Mouse (Mus musculus) thymus, postnatal 25 days (tissue): ENCODE measurements around the gene Ttll13.

Experiments
- DNase-seq: peaks from one replicate; pipeline ENCODE4 v3.0.0; 2022

Ttll13 gene

DNA sequence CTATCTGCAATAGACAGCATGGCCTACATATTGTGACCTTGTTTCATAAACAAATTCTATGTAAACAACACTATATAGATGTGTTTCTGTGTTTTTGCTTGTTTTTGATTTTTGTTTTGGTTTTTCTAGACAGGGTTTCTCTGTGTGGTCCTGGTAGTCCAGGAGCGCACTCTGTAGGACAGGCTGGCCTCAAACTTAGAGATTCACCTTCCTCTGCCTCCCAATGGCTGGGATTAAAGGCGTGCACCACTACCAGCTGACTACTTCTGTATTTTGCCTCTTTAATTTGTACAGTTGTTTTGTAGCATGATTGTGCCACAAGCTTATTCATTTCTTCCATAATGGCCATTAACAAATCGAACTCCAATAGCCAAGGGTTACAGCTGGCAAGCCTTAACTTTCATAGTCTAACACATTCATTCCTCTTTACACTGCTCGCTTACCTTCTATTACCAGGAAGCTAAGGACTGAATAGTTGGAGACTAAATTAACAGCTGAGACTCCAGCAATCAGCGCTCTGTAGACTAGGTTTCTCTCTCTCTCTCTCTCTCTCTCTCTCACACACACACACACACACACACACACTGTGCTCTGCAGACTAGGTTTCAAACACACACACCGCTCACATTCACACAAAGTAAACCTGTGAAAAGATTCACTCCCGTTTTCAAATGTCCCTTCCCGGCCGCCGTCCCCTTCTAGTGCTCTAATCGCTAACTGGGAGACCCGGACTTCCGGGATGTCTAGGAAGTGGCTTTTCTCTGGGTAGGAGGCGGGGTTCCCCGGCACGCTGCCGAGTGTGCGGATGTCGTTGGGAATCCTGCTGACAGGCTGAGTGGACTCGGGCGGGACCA is 22.9 kb downstream of the Ttll13 start, which contains the start of gene Vps33b:
TSS of gene Vps33b (plus strand) at position 753 of the 854 bp plus-strand sequence.
- DNase-seq: peak; percentile 96

DNA sequence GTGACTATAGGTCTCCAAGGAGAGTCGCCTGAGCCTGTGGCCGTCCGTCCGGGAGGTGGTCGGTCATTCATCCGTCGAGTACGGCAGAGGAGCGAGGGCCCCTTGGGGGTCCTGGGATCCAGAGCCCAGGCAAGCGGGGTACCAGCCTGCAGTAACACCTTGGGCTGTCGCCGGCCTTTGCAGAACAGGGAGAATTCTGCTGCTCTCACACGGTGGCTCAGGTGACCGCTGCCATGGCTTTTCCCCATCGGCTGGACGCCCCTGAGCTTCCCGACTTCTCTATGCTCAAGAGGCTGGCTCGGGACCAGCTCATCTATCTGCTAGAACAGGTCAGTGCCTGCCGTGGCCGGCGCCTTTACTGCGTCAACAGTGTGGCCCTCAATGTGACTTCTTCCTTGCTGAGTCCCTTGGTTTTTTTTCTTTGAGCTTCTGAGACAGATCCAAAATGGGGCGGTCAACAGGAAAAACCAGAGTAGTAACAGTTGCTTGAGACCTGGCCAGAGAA is 23.6 kb downstream of the Ttll13 start:
- no peak for DNase-seq

- no peak for DNase-seq
These were observed 27.3 kb downstream of the Ttll13 start for GRCm38 (mm10) chr7:80273456-80273855.

GRCm38 (mm10) chr7:80276374-80276773 is 30.2 kb downstream of the Ttll13 start:
- DNase-seq: no peak

DNA sequence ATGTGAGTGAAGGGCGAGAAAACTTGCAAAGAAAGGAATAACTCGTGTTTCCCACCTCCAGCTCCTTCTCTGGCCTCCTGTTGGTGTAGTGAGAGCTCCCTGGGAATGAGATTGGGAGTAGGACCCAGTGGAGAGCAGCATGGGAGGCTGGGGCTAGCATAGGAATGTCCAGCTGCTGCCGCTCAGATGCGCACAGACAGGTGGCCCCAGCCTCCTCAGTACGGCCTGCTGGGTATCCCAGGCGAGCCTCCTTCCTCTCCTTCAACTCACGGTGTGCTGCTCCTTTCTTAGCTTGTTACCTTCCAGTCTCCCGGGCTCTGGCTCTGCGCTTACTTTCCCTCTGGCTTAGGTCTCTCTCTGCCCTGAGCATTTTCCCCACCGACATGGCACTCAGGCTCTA is 33.9 kb downstream of the Ttll13 start:
- no peak for DNase-seq

GRCm38 (mm10) chr7:80280998-80281397 is 34.8 kb downstream of the Ttll13 start:
- DNase-seq: no peak

DNA sequence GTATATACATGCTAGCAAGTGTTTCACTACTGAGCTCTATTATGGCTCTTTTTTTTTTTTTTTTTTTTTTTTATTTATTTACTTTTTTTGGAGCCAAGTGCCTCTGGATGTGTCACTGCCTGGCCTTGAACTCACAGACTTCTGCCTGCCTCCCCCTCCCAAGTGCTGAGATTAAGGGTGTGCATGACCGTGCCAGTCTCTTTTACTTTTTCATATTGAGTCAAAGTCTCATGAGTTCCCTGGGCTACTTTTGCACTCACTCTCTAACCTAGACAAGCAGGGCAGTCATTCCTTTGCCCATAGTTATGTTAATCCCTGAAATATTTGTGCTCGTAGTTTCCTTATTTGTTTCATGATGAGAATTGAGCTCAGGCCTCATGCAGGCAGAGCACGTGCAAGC is 35.5 kb downstream of the Ttll13 start:
- DNase-seq: no peak

DNA sequence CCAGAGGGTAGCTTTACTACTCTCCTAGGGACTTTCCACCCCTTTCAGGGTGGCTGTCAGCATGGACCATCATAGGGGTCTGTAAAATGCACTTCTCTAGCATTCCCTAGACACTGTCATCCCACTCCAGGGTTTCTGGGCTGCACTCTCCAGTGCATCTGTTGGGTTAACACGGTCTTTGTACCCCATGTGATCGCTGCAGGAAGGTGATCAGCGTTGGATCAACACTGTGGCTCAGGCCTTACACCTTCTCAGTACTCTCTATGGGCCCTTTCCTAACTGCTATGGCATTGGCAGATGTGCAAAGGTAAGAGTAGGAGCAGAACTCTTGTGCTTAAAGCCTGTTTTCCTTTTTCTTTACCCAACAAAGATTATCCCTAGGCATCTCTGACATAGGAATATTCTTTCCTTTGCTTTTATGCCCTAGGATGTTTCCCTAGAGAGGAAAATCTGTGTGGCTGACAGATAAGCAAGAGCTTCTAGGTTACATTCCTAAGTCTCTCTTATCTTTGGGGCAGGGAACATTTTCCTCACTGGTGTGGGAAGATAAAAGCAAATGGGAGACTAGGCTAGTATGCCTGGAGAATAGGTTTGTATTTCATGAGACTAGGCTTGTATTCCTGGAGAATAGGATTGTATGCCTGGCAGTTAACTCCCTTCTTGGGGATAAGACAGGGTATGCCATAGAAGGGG is 37.2 kb downstream of the Ttll13 start:
- no peak for DNase-seq

- DNase-seq: no peak
These were observed 38.2 kb downstream of the Ttll13 start for GRCm38 (mm10) chr7:80284391-80284790.

DNA sequence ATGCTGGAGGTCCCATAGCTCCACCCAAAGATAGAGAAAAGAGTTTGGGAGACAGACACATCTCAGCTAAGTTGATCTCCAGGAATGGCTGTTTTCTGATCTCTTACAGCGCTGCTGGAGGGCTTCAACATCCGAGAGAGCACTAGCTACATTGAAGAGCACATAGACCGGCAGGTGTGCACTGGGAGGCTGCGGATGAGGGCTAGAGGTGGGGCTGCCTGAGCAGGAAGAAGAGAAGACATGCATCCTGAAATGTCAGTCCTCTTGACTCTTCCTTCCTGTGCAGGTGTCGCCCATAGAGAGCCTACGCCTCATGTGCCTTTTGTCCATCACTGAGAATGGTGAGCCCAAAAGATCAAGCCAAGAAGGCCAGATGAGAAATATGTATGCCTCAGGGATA is 39.5 kb downstream of the Ttll13 start:
- DNase-seq: peak; percentile 63

DNA sequence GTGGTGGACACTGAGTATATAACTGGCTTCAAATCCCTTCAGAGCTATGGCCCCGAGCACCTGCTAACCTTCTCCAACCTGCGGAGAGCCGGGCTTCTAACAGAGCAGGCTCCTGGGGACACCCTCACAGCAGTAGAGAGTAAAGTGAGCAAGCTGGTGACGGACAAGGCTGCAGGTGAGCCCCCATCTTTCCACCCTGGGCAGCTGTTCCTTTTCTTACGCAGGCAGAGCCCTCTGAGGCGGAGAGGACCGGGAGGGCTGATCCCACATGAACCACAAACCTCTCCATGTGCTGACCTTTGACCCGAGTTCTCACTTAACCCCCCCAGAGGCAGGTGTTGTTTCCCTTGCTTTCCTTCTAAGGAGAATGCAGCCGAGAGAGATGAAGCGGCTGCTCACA is 41.6 kb downstream of the Ttll13 start:
- DNase-seq: peak; percentile 27

- peak; percentile 99 for DNase-seq
These were observed 48.0 kb downstream of the Ttll13 start, which contains the start of gene Prc1 for GRCm38 (mm10) chr7:80294062-80294763. TSS of gene Prc1 (plus strand) at chr7:80294450.

DNA sequence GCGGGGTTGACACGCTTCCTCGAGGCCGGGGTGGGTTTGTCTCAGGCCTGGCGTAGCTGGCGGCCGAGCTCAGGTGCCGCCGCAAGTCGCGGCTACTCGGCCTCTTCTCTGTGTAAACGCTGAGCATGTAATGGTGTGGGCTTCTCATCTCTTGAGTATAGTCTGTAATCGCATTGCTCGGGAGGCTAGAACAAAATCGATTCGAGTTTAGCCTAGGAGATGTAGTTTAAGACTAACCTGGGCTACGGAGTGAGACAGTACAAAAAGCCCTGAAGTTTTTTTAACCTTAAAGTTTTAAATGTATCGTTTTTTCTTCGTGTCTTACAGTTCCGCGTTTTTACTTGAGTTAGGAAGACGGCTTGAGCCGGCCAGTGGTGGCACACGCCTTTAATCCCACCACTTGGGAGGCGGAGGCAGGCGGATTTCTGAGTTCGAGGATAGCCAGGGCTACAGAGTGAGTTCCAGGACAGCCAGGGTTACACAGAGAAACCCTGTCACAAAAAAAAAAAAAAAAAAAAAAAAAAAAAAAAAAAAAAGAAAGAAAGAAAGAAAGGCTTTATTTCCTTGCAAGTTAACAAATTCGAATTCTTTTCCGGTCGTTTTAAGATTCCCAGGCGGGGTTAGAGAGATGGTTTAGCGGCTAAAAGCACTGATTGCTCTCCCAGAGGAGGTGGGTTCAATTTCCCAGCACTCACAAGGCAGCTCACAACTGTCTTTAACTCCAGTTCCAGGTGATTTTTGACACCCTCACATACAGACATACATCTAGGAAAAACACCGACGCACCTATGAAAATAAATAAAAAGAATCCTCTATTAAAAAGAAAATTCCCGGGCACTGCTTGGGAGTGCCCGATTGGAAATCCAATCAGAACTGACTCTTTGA is 48.8 kb downstream of the Ttll13 start:
- peak; percentile 18 for DNase-seq

- no peak for DNase-seq
These were observed 50.3 kb downstream of the Ttll13 start for GRCm38 (mm10) chr7:80296462-80296861.

DNA sequence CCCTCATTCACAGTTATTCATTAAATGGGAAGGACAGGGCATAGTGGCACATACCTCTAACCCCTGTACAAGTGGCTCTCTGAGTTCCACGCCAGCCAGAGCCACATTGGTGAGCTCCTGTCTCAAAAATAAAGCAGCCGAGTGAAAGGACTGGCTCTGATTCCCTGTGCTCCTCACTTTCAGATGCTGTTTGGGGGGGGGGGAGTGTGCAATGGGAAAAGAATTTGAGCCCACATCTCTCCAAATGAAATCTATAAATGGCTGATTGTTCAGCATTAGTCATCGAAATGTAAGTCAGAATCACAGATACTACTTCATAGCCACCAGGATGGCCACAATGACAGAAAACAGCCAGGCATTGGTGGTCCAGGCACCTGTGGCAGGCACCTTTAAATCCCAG is 50.9 kb downstream of the Ttll13 start:
- no peak for DNase-seq

DNA sequence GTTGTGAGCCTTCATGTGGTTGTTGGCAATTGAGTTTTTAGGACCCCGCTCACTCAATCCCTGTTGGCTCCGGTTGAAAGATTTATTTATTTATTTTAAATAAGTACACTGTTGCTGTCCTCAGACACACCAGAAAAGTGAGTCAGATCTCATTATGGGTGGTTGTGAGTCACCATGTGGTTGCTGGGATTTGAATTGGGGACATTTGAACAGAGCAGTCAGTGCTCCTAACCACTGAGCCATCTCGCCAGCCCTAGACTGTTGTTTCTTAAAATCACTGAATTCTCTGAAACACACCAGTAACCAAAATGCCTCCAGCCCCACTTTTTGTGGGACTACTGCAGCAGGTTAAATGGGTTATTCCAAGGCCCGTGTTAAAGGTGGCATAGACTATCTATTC is 52.6 kb downstream of the Ttll13 start:
- no peak for DNase-seq

- DNase-seq: no peak
These were observed 53.4 kb downstream of the Ttll13 start for GRCm38 (mm10) chr7:80299568-80299967.

GRCm38 (mm10) chr7:80301522-80301921 is 55.3 kb downstream of the Ttll13 start:
- no peak for DNase-seq

- DNase-seq: no peak
These were observed 61.6 kb downstream of the Ttll13 start for GRCm38 (mm10) chr7:80307766-80308165.
